Mouse (Mus musculus): ENCODE results near the gene Slc25a39. TPM values are rescaled to one million over a fixed set of nuclear protein-coding genes. Genes with fewer than 3 reads are reported as not detected.

The Slc25a39 gene
- polyA plus RNA-seq, 1 experiment = 1,456 TPM

DNA sequence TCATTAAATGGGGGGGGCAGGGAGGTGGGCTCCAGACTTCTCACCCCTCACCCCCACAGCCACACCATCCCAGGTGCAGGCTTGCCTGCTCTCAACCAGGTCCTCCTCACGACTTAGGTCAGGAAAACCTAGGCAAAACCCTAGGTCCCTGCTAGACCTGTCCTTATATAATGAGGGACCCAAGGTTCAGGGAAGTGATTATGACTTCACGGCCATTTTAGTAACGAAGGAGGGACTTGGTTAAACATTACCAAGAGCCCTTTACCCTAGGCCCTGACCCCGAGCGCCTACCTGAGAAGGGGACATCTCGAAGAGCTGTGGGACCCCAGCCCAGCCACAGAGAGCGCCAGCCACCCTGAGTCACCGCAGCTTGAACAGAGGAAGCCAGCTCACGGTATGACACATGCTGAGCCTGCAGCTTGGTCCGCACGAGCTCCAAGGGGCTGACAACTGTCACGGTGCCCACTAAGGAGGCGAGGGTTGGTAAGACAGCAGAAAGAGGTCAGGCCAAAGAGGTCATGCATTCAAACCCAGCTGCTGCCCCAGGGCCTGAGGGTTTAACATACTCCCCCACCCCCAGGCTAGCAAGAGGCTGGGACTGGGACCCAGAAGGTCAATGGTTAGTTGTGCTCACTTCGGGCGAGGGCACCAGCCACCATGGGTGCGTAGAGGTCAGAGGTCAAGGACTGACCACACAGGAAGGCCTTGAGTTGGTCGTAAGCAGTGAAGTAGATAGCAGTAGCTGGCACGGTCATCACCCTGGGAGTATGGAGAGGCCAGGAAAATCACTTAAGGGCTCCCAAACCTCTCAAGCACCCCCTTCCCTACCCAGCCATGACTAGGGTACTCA is 3.4 kb downstream of the Slc25a39 start:
- no peak overlapping the region for H3K27ac ChIP-seq (ENCODE audit: control insufficient read depth, insufficient read depth, low read depth, low read length)
- no peaks in the 10 kb centered on the region; the same call in 1 of the 2 replicates for H3K36me3 ChIP-seq (ENCODE audit: control insufficient read depth, insufficient read depth, low read length)
- H3K27me3 ChIP-seq (ENCODE audit: control insufficient read depth, insufficient read depth, low read length) = no peaks in the 10 kb centered on the region
- TF ChIP-seq POLR2A (IDR thresholded peaks at IDR 0.05; ENCODE audit: control insufficient read depth, low read depth, low read length) (no peak), CTCF (IDR thresholded peaks at IDR 0.05; ENCODE audit: control insufficient read depth, insufficient read depth, insufficient replicate concordance, low read depth, low read length) (no peak)
- peaks cover 22% of the 10 kb centered on the region for H3K4me1 ChIP-seq (ENCODE audit: control insufficient read depth, insufficient read depth, low read length)
- no peak overlapping the region for H3K4me3 ChIP-seq (ENCODE audit: control insufficient read depth, low read depth, low read length)

GRCm38 (mm10) chr11:102403657-102404056 is 4.1 kb downstream of the Slc25a39 start:
- Histone ChIP-seq H3K27me3 (ENCODE audit: control insufficient read depth, insufficient read depth, low read length) (no peaks in the 10 kb centered on the region), H3K27ac (ENCODE audit: control insufficient read depth, insufficient read depth, low read depth, low read length) (no peak overlapping the region), H3K4me3 (ENCODE audit: control insufficient read depth, low read depth, low read length) (no peak overlapping the region), H3K36me3 (ENCODE audit: control insufficient read depth, insufficient read depth, low read length) (no peaks in the 10 kb centered on the region; the same call in 1 of the 2 replicates), H3K4me1 (ENCODE audit: control insufficient read depth, insufficient read depth, low read length) (peaks cover 24% of the 10 kb centered on the region)
- no peak for TF ChIP-seq POLR2A (IDR thresholded peaks at IDR 0.05; ENCODE audit: control insufficient read depth, low read depth, low read length)
- no peak for TF ChIP-seq CTCF (IDR thresholded peaks at IDR 0.05; ENCODE audit: control insufficient read depth, insufficient read depth, insufficient replicate concordance, low read depth, low read length)

- Histone ChIP-seq H3K27ac (ENCODE audit: control insufficient read depth, insufficient read depth, low read depth, low read length) (no peak overlapping the region), H3K4me1 (ENCODE audit: control insufficient read depth, insufficient read depth, low read length) (peaks cover 26% of the 10 kb centered on the region), H3K27me3 (ENCODE audit: control insufficient read depth, insufficient read depth, low read length) (no peaks in the 10 kb centered on the region), H3K36me3 (ENCODE audit: control insufficient read depth, insufficient read depth, low read length) (no peaks in the 10 kb centered on the region; the same call in 1 of the 2 replicates), H3K4me3 (ENCODE audit: control insufficient read depth, low read depth, low read length) (no peak overlapping the region)
- TF ChIP-seq POLR2A (IDR thresholded peaks at IDR 0.05; ENCODE audit: control insufficient read depth, low read depth, low read length) (no peak), CTCF (IDR thresholded peaks at IDR 0.05; ENCODE audit: control insufficient read depth, insufficient read depth, insufficient replicate concordance, low read depth, low read length) (no peak)
Observed at GRCm38 (mm10) chr11:102401898-102402500, 5.7 kb downstream of the Slc25a39 start.

GRCm38 (mm10) chr11:102400513-102401084 is 7.1 kb downstream of the Slc25a39 start:
- TF ChIP-seq POLR2A (IDR thresholded peaks at IDR 0.05; ENCODE audit: control insufficient read depth, low read depth, low read length) (no peak), CTCF (IDR thresholded peaks at IDR 0.05; ENCODE audit: control insufficient read depth, insufficient read depth, insufficient replicate concordance, low read depth, low read length) (no peak)
- Histone ChIP-seq H3K36me3 (ENCODE audit: control insufficient read depth, insufficient read depth, low read length) (no peaks in the 10 kb centered on the region; the same call in 1 of the 2 replicates), H3K4me3 (ENCODE audit: control insufficient read depth, low read depth, low read length) (peak overlapping the region; percentile 84), H3K27ac (ENCODE audit: control insufficient read depth, insufficient read depth, low read depth, low read length) (no peak overlapping the region), H3K27me3 (ENCODE audit: control insufficient read depth, insufficient read depth, low read length) (no peaks in the 10 kb centered on the region), H3K4me1 (ENCODE audit: control insufficient read depth, insufficient read depth, low read length) (peaks cover 19% of the 10 kb centered on the region)

- Histone ChIP-seq H3K27ac (ENCODE audit: control insufficient read depth, insufficient read depth, low read depth, low read length) (peak overlapping the region; percentile 29; the same call in 1 of the 2 replicates), H3K27me3 (ENCODE audit: control insufficient read depth, insufficient read depth, low read length) (no peaks in the 10 kb centered on the region)
Observed at GRCm38 (mm10) chr11:102399610-102400072, 8.1 kb downstream of the Slc25a39 start.

GRCm38 (mm10) chr11:102399107-102399506 is 8.6 kb downstream of the Slc25a39 start:
- H3K36me3 ChIP-seq (ENCODE audit: control insufficient read depth, insufficient read depth, low read length) = no peaks in the 10 kb centered on the region; the same call in 1 of the 2 replicates
- no peak for TF ChIP-seq POLR2A (IDR thresholded peaks at IDR 0.05; ENCODE audit: control insufficient read depth, low read depth, low read length)
- TF ChIP-seq CTCF (IDR thresholded peaks at IDR 0.05; ENCODE audit: control insufficient read depth, insufficient read depth, insufficient replicate concordance, low read depth, low read length) = no peak
- no peaks in the 10 kb centered on the region for H3K27me3 ChIP-seq (ENCODE audit: control insufficient read depth, insufficient read depth, low read length)
- peak overlapping the region; percentile 84 for H3K4me3 ChIP-seq (ENCODE audit: control insufficient read depth, low read depth, low read length)
- H3K4me1 ChIP-seq (ENCODE audit: control insufficient read depth, insufficient read depth, low read length) = peaks cover 17% of the 10 kb centered on the region
- H3K27ac ChIP-seq (ENCODE audit: control insufficient read depth, insufficient read depth, low read depth, low read length) = peak overlapping the region; percentile 29; the same call in 1 of the 2 replicates

More at GRCm38 (mm10) chr11:102399610-102400072, 8.1 kb downstream of the Slc25a39 start:
- no peaks in the 10 kb centered on the region; the same call in 1 of the 2 replicates for H3K36me3 ChIP-seq (ENCODE audit: control insufficient read depth, insufficient read depth, low read length)
- TF ChIP-seq POLR2A (IDR thresholded peaks at IDR 0.05; ENCODE audit: control insufficient read depth, low read depth, low read length) (peak; percentile 78), CTCF (IDR thresholded peaks at IDR 0.05; ENCODE audit: control insufficient read depth, insufficient read depth, insufficient replicate concordance, low read depth, low read length) (no peak)
- H3K4me1 ChIP-seq (ENCODE audit: control insufficient read depth, insufficient read depth, low read length) = peaks cover 17% of the 10 kb centered on the region
- peak overlapping the region; percentile 84 for H3K4me3 ChIP-seq (ENCODE audit: control insufficient read depth, low read depth, low read length)

Measured in testis, adult 2 months (tissue).